Mouse (Mus musculus) hindbrain, embryonic 11.5 days (tissue): ENCODE data around the gene Med24. TPM values are rescaled to one million over a fixed set of nuclear protein-coding genes. Genes with fewer than 3 reads are reported as not detected.

Source experiments
- ATAC-seq: fragments of 200-750 bp; cut with Nextera tagmentation; 2 replicates; pipeline ENCODE4 v1.8.0; 2017; ENCODE audit warnings: mild to moderate bottlenecking, moderate TSS enrichment, moderate library complexity; ENCODE audit not compliant: low FRiP score
- DNase-seq: peaks from one replicate; pipeline ENCODE4 v3.0.0-alpha.2; 2015; ENCODE audit warnings: low spot score
- H3K27ac ChIP-seq: fragments of 300-500 bp; sonication (generic); 2 replicates; pipeline ENCODE4 v1.5.1; 2014; ENCODE audit warnings: mild to moderate bottlenecking, low read depth, low read length
- H3K27me3 ChIP-seq: fragments of 300-500 bp; sonication (generic); 2 replicates; pipeline ENCODE4 v1.6.1; 2014; ENCODE audit warnings: mild to moderate bottlenecking, low read length, moderate library complexity, mixed read lengths; ENCODE audit not compliant: control insufficient read depth, insufficient read depth
- H3K36me3 ChIP-seq: fragments of 300-500 bp; sonication (generic); 2 replicates; pipeline ENCODE4 v1.6.1; 2014; ENCODE audit warnings: mild to moderate bottlenecking, low read length, moderate library complexity, mixed read lengths; ENCODE audit not compliant: control insufficient read depth, insufficient read depth
- H3K4me1 ChIP-seq: fragments of 300-500 bp; sonication (generic); replicated peaks from 2 replicates; pipeline ENCODE4 v1.6.1; 2014; ENCODE audit warnings: low read length, mixed read lengths; ENCODE audit not compliant: control insufficient read depth, insufficient read depth
- H3K4me2 ChIP-seq: fragments of 300-500 bp; sonication (generic); replicated peaks from 2 replicates; pipeline ENCODE4 v1.6.1; 2014; ENCODE audit warnings: mild to moderate bottlenecking, low read depth, low read length
- H3K4me3 ChIP-seq: fragments of 300-500 bp; sonication (generic); 2 replicates; pipeline ENCODE4 v1.5.1; 2014; ENCODE audit warnings: low read depth, low read length
- H3K9ac ChIP-seq: fragments of 300-500 bp; sonication (generic); 2 replicates; pipeline ENCODE4 v1.6.1; 2014; ENCODE audit warnings: low read depth, low read length
- H3K9me3 ChIP-seq: fragments of 300-500 bp; sonication (generic); 2 replicates; pipeline ENCODE4 v1.6.1; 2016; ENCODE audit warnings: low read length; ENCODE audit not compliant: control insufficient read depth
- WGBS: fragments of 180-500 bp; shearing (Covaris S2); extraction: QIAGEN DNeasy Blood & Tissue Kit; methylation state at CpG from one replicate; pipeline ENCODE4 v1.1.7; 2014; 5-methylcytosine and 5-hydroxymethylcytosine counted together
- polyA plus RNA-seq: library from polyadenylated mRNA; unstranded; fragments of >200 nt; fragmentation: Nextera tagmentation; extraction: Ambion mirVana; gene quantifications from 2 replicates; pipeline ENCODE4 v1.2.1, GENCODE M21; 2014

Gene Med24
- polyA plus RNA-seq, 1 experiment from 2014 or later = 47.3 TPM

DNA sequence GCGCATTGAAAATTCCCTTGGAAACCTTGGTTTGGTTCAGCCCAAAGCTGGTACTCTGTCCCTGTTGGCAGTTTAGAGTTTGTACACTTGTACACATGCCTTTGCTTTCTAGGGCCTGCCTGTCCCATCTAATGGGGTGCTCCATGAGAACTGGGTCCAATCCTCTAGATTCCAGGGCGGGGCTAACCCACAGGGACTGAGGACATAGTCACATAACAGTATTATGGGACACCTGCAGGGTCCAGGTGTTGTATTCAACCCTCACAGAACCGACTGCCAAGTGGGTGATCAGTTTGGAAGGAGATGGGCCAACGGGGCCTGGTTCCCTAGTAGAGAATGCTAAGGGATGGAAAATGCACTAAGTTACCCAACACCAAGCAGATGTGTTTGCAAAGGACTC is 32.7 kb upstream of the Med24 start:
- H3K36me3 ChIP-seq = no peaks in the 10 kb centered on the region; the same call in 1 of the 2 replicates
- ATAC-seq (no peak), DNase-seq (no peak)
- H3K27ac ChIP-seq = no peak overlapping the region
- H3K4me1 ChIP-seq = no peaks in the 10 kb centered on the region; the same call in none of the 2 replicates
- H3K9me3 ChIP-seq = no peaks in the 10 kb centered on the region
- no peaks in the 10 kb centered on the region for H3K27me3 ChIP-seq
- no peak overlapping the region for H3K9ac ChIP-seq
- no peak overlapping the region for H3K4me2 ChIP-seq
- WGBS = 94% methylated on average over 4 of the region's 4 CpGs
- H3K4me3 ChIP-seq = no peak overlapping the region

DNA sequence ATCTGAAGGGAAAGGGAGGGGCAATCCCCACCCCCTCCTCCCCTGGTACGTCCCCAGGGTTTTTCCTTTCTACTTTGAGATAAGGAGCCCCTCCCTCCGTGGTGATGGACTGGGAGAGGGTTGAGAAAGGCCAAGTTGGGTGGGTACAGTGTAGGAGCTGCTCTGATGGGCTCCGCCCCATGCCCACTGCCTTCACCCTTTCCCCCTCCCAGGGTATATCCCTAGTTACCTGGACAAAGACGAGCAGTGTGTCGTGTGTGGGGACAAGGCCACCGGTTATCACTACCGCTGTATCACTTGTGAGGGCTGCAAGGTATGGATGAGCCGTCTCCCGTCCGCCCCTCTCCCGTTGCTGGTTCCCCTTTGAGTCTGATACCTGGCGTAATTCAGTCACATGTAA is 27.5 kb upstream of the Med24 start:
- H3K27me3 ChIP-seq = no peaks in the 10 kb centered on the region
- H3K36me3 ChIP-seq = 0 out of 2 replicates have a peak, but pooled peaks cover 3% of the 10 kb centered on the region
- H3K4me3 ChIP-seq = no peak overlapping the region
- DNase-seq (no peak), ATAC-seq (no peak)
- WGBS = 92% methylated on average over 12 of the region's 12 CpGs
- H3K4me1 ChIP-seq = peaks cover 9% of the 10 kb centered on the region; the same call in 1 of the 2 replicates
- H3K27ac ChIP-seq = no peak overlapping the region
- H3K9ac ChIP-seq = no peak overlapping the region
- H3K9me3 ChIP-seq = no peaks in the 10 kb centered on the region
- H3K4me2 ChIP-seq = no peak overlapping the region

DNA sequence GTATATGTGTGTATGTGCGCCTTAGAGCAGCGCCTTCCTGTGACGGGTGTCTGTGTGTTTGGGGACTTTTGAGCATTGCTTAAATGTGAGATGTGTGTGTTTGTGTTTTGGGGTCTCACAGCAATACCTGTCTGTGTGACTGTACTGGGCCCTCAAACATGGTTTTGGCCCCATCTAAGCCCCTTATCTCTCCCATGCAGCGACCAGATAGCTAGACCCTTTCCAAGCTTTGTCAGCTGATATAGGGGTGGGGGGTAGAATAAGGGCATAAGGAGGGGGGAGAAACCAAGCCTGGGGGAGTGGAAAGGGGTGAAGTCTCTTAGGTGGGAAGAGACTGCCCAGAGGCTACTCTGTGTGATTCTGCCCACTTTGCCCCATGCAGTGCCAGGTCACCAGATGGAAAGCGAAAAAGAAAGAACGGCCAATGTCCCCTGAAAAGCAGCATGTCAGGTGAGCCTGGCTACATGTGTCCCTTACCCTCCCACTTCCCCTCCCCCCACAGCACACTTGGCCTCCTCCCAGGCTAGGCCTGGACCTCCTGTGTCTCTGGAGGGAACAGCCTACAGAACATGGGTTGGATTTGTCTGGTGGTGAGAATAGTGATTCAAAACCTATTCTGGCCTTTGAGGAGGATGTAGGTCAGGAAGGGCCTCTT is 26.6 kb upstream of the Med24 start:
- ATAC-seq (no peak), DNase-seq (no peak)
- WGBS = 90% methylated on average over 6 of the region's 6 CpGs
- Histone ChIP-seq H3K27ac (no peak overlapping the region), H3K4me1 (peaks cover 17% of the 10 kb centered on the region), H3K4me3 (no peak overlapping the region), H3K4me2 (no peak overlapping the region), H3K36me3 (0 out of 2 replicates have a peak, but pooled peaks cover 3% of the 10 kb centered on the region), H3K27me3 (no peaks in the 10 kb centered on the region), H3K9me3 (no peaks in the 10 kb centered on the region), H3K9ac (no peak overlapping the region)

DNA sequence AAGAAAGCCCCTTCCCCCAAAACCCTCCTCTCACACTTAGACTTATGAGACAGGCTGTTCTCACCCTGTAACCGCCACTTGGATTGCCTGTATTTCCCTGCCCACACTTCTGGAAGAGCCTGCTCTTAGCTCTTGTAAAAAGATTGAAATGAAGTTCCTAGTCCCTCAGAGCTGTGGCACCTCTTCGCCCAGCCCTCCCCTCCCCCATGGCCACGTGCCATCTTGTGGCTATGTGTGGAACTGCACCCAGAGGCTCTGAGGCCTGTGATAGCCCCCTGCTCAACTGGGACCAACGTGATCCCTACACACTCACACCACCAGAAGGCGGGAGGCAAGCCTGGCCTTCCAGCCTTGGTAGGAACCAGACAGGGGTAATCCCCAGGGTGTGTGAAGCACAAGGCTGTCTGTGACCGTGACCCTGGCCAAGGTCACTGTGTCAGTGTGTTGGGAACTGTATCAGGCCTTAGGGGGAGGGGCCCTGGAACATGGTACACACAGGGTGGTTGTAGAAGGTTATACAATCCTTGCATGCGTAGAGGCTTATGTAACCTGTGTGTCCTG is 25.5 kb upstream of the Med24 start:
- Histone ChIP-seq H3K9me3 (no peaks in the 10 kb centered on the region), H3K27me3 (no peaks in the 10 kb centered on the region), H3K4me1 (peaks cover 27% of the 10 kb centered on the region), H3K36me3 (0 out of 2 replicates have a peak, but pooled peaks cover 3% of the 10 kb centered on the region), H3K4me2 (no peak overlapping the region), H3K9ac (no peak overlapping the region), H3K4me3 (no peak overlapping the region), H3K27ac (no peak overlapping the region)
- DNase-seq = peak; percentile 91
- 22% methylated on average over 7 of the region's 7 CpGs for WGBS
- ATAC-seq = peak; percentile 60

DNA sequence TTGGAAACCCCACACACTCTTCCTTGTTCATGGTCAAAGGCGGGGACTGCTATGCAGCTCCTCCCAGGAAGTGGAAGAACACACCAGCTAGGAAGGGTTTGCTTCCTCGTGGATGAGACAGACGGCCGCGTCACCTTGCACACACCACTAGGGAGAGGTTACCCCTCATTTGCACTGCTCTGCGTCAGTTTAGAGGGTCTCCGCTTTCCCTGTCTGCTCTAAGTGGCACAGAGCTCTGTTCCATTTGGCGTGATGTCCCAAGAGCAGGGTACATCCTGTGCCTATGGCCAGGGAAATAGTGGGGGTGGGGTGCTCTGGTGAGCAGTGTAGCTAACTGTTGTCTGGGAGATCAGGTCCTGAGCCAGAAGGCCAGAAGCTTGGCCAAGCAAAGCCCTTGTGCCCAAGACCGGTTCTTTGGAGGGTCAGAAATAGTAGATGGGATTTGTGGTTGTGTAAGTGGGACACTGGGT is 25.0 kb upstream of the Med24 start:
- WGBS = 75% methylated on average over 9 of the region's 9 CpGs
- Histone ChIP-seq H3K4me2 (no peak overlapping the region), H3K27me3 (no peaks in the 10 kb centered on the region), H3K4me3 (no peak overlapping the region), H3K4me1 (peaks cover 30% of the 10 kb centered on the region), H3K9ac (no peak overlapping the region), H3K36me3 (0 out of 2 replicates have a peak, but pooled peaks cover 3% of the 10 kb centered on the region), H3K9me3 (no peaks in the 10 kb centered on the region), H3K27ac (no peak overlapping the region)
- DNase-seq (no peak), ATAC-seq (no peak)

DNA sequence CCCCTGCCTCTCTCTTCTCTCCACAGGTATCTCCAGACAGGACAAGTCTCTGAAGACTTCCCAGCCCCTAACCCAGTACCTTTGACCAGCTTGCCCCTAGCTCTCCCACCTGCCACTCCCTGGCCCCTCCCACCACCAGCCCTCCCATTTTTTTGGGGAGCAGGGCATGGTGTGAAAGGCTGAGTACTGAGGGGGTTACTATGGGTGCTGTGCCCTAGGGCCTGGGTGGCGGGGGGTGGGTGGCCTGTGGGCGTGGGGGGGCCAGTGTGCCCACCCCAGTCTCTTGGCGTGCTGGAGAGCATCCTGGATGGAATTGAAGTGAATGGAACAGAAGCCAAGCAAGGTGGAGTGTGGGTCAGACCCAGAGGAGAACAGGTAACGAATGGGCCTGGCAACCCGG is 24.0 kb upstream of the Med24 start:
- WGBS = 94% methylated on average over 5 of the region's 5 CpGs
- no peak for ATAC-seq
- Histone ChIP-seq H3K27ac (0 out of 2 replicates have a peak overlapping the region, but pooled peaks have one; percentile 24), H3K4me3 (no peak overlapping the region), H3K4me1 (peaks cover 38% of the 10 kb centered on the region), H3K9ac (no peak overlapping the region), H3K27me3 (no peaks in the 10 kb centered on the region), H3K36me3 (0 out of 2 replicates have a peak, but pooled peaks cover 3% of the 10 kb centered on the region), H3K9me3 (no peaks in the 10 kb centered on the region), H3K4me2 (no peak overlapping the region)
- DNase-seq = no peak

DNA sequence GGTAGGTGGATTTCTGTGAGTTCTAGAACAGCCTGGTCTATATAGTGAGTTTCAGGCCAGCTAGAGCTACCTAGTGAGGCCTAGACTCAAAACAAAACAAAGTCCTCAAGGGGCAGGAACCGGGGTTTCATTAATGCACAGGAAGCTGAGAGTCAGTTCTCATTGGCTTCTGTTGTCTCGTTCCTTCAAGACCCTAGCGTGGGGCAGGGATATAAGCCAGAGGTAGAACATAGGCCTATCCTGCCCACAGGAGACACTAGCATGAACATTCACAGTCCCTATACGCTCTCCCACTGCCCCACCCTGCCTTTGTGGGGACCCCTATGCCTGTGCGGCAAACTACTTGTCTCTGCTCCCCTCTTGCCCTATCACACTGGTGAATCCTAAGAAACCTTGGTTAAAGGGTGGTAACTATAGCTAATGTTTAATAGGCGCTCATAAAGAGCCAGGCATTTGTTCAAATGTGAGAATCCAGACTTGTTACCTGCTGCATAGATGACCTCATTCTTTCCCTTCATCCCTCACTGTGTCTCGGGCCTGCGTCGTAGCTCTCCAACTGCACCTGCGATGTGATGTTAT is 23.4 kb upstream of the Med24 start:
- Histone ChIP-seq H3K36me3 (0 out of 2 replicates have a peak, but pooled peaks cover 3% of the 10 kb centered on the region), H3K27ac (no peak overlapping the region), H3K9me3 (no peaks in the 10 kb centered on the region), H3K4me3 (no peak overlapping the region), H3K4me2 (no peak overlapping the region), H3K9ac (no peak overlapping the region), H3K4me1 (peaks cover 44% of the 10 kb centered on the region), H3K27me3 (no peaks in the 10 kb centered on the region)
- DNase-seq = no peak
- WGBS = 90% methylated on average over 10 of the region's 10 CpGs
- no peak for ATAC-seq

DNA sequence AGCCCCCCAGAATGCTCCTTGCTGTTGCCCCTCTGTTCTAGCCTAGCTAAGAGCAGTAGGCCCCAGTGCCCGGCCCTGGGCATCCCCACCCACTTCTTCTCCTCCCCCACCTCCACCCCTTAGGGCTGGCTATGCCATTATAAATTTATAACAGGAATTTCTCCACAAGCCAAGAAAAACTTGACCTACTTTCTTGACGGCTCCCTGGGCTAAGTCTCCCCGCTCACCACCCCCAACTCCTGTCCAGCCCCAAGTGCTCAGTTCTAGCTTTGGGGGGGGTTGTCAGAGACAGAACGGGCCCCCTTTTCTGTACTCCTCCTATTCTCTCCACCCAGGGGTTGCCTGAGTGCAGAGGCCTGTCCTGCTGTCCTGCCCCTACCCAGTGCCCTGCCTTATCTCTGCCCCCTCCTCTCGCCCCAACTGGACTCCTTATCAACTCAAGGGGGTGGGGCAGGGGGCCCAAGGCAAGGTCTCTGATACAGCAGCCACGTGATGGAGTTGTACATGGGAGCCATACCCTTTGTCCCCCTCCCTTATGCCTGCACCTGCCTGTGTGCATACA is 22.1 kb upstream of the Med24 start:
- ATAC-seq (no peak), DNase-seq (no peak)
- H3K9me3 ChIP-seq = no peaks in the 10 kb centered on the region
- no peaks in the 10 kb centered on the region for H3K27me3 ChIP-seq
- no peak overlapping the region for H3K4me3 ChIP-seq
- H3K4me2 ChIP-seq = no peak overlapping the region
- H3K27ac ChIP-seq = peak overlapping the region; percentile 92
- H3K36me3 ChIP-seq = 0 out of 2 replicates have a peak, but pooled peaks cover 3% of the 10 kb centered on the region
- peaks cover 53% of the 10 kb centered on the region for H3K4me1 ChIP-seq
- 58% methylated on average over 6 of the region's 6 CpGs for WGBS
- H3K9ac ChIP-seq = peak overlapping the region; percentile 42
